Mouse (Mus musculus) midbrain, embryonic 15.5 days (tissue): ENCODE measurements around the gene Tmem115. TPM values are rescaled to one million over a fixed set of nuclear protein-coding genes. Genes with fewer than 3 reads are reported as not detected.
A peak's percentile ranks its signal among the peaks of the same experiment; 100 is the strongest.

Source experiments
- ATAC-seq: fragments of 200-750 bp; cut with Nextera tagmentation; replicated peaks from 2 replicates; pipeline ENCODE4 v1.8.0; 2017; ENCODE audit warnings: moderate TSS enrichment
- H3K27ac ChIP-seq: fragments of 300-500 bp; sonication (generic); 2 replicates; pipeline ENCODE4 v1.5.1; 2015; ENCODE audit warnings: mild to moderate bottlenecking, inconsistent platforms
- H3K27me3 ChIP-seq: fragments of 300-500 bp; sonication (generic); replicated peaks from 2 replicates; pipeline ENCODE4 v1.6.1; 2015; ENCODE audit warnings: inconsistent platforms
- H3K36me3 ChIP-seq: fragments of 300-500 bp; sonication (generic); replicated peaks from 2 replicates; pipeline ENCODE4 v1.6.1; 2015; ENCODE audit warnings: inconsistent platforms
- H3K4me1 ChIP-seq: fragments of 300-500 bp; sonication (generic); 2 replicates; pipeline ENCODE4 v1.6.1; 2015; ENCODE audit warnings: inconsistent platforms
- H3K4me2 ChIP-seq: fragments of 300-500 bp; sonication (generic); 2 replicates; pipeline ENCODE4 v1.6.1; 2015; ENCODE audit warnings: inconsistent platforms, mild to moderate bottlenecking, moderate library complexity
- H3K4me3 ChIP-seq: fragments of 300-500 bp; sonication (generic); 2 replicates; pipeline ENCODE4 v1.5.1; 2015; ENCODE audit warnings: mild to moderate bottlenecking, inconsistent platforms
- H3K9ac ChIP-seq: fragments of 300-500 bp; sonication (generic); 2 replicates; pipeline ENCODE4 v1.6.1; 2015; ENCODE audit warnings: mild to moderate bottlenecking, inconsistent platforms
- H3K9me3 ChIP-seq: fragments of 300-500 bp; sonication (generic); 2 replicates; pipeline ENCODE4 v1.6.1; 2016; ENCODE audit warnings: inconsistent platforms
- WGBS: fragments of 180-500 bp; shearing (Covaris S2); methylation state at CpG from one replicate; pipeline ENCODE4 v1.1.7; 2015; ENCODE audit warnings: mixed read lengths; 5-methylcytosine and 5-hydroxymethylcytosine counted together
- polyA plus RNA-seq: library from polyadenylated mRNA; unstranded; fragments of >200 nt; fragmentation: Nextera tagmentation; extraction: Ambion mirVana; gene quantifications from 2 replicates; pipeline ENCODE4 v1.2.1, GENCODE M21; 2015

The Tmem115 gene
- polyA plus RNA-seq, result 48.0 and 50.5 TPM in 2 replicates

- no peaks in the 10 kb centered on the region for H3K27me3 ChIP-seq
- H3K4me1 ChIP-seq, result peaks cover 34% of the 10 kb centered on the region
- H3K4me2 ChIP-seq, result peak within 1 kb of the TSS; percentile 98
- peaks cover 12% of the 10 kb centered on the region for H3K36me3 ChIP-seq
- no peaks in the 10 kb centered on the region for H3K9me3 ChIP-seq
- peak within 1 kb of the TSS; percentile 76 for H3K27ac ChIP-seq
- peak within 1 kb of the TSS; percentile 92 for H3K4me3 ChIP-seq
- 0% methylated on average over 47 of the region's 48 CpGs for WGBS
- peak; percentile 98 for ATAC-seq
- peak within 1 kb of the TSS; percentile 88 for H3K9ac ChIP-seq
Observed at GRCm38 (mm10) chr9:107533791-107534407, at the start of gene Tmem115. TSS of gene Tmem115 (plus strand) at chr9:107533945.

GRCm38 (mm10) chr9:107484302-107484701 lies 49.4 kb upstream of the Tmem115 start:
- Histone ChIP-seq H3K27ac (peak overlapping the region; percentile 70), H3K9ac (no peak overlapping the region), H3K27me3 (no peaks in the 10 kb centered on the region), H3K4me3 (no peak overlapping the region), H3K36me3 (no peaks in the 10 kb centered on the region), H3K9me3 (no peaks in the 10 kb centered on the region), H3K4me1 (peaks cover 44% of the 10 kb centered on the region), H3K4me2 (no peak overlapping the region)
- WGBS, result 39% methylated on average over 17 of the region's 17 CpGs
- ATAC-seq, result peak; percentile 57

DNA sequence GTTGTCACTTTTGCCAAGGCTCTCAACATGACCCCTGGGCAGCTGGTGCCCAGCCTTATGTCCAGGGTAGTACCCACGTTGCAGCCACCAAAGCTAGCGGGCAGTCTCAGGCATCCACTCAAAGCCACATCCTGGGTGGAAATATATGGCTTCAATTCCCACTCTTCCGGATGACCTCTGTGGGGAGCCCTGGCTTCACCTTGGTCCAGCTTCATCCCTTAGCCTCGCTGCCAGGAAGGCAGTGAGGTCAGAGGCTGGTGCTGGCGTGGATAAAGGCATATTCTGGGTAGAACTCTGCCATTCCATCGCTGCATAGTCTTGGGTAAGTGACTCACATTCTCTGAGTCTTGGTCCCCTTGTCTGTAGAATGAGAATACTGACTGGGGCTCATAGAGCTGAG lies 49.0 kb upstream of the Tmem115 start:
- Histone ChIP-seq H3K4me2 (no peak overlapping the region), H3K9ac (no peak overlapping the region)

DNA sequence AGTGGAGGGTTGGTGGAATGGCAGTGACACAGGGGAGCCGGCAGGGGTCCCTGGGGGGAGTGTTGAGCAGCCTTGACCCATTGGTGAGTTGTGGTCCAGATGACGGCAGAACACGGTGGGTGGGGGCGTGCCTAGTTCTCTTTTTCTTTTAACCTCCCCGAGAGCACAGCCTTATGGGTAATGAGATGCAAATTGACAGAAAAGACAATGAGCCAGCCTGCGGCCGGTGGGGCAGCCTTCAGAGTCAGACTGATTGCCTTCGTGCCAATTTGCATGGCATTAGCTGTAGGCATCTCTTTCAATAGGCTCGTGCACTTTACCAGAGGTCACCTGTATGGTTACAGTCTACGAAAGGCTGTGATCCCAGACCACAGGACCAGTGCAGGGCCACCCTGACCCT lies 47.7 kb upstream of the Tmem115 start:
- Histone ChIP-seq H3K4me3 (no peak overlapping the region), H3K9ac (no peak overlapping the region)
- WGBS, result 23% methylated on average over 10 of the region's 10 CpGs

More for the DNA sequence above, 49.0 kb upstream of the Tmem115 start:
- Histone ChIP-seq H3K4me3 (no peak overlapping the region), H3K27me3 (no peaks in the 10 kb centered on the region), H3K36me3 (no peaks in the 10 kb centered on the region), H3K4me1 (peaks cover 40% of the 10 kb centered on the region), H3K27ac (peak overlapping the region; percentile 70), H3K9me3 (no peaks in the 10 kb centered on the region)
- ATAC-seq, result no peak
- 72% methylated on average over 6 of the region's 6 CpGs for WGBS

DNA sequence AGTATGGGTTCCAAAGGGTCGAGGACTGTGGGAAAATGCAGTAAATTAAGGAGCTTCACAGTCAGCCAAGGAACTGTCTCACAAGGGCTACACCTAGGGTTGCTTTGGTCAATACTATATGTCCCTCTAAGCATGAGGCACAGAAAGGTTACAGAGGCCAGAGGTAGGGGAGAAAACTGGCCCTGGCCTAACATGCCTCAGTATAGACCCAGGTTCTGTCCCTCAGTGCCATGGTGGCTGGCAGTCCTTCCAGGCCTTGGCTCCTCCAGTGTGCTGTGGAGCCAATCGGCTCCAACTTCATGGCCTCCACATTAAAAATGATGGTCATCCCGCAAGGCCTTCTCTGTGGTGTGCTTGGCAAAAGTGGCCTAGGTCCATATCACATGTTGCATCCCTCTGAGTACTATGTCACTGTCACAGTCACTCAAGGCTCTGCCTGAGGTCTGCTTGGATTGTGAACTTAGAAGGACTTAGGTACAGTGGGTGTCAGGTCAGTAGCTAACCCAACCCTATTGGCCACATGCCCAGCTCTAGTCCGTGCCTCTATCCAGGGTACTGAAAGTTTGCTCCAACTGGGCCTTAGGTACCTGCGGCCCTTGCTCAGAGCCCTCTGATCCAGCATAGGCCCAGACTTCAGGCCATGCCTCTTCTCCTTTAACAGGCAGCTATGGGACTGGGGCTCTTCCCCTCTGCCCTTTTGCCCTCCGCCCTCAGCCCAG lies 47.1 kb upstream of the Tmem115 start:
- 79% methylated on average over 6 of the region's 6 CpGs for WGBS
- H3K9me3 ChIP-seq, result no peaks in the 10 kb centered on the region
- H3K27ac ChIP-seq, result peak overlapping the region; percentile 27; the same call in 1 of the 2 replicates
- ATAC-seq, result no peak
- no peak overlapping the region for H3K4me2 ChIP-seq
- no peaks in the 10 kb centered on the region for H3K27me3 ChIP-seq
- H3K9ac ChIP-seq, result no peak overlapping the region
- no peak overlapping the region for H3K4me3 ChIP-seq
- peaks cover 21% of the 10 kb centered on the region for H3K4me1 ChIP-seq
- H3K36me3 ChIP-seq, result no peaks in the 10 kb centered on the region

More for the DNA sequence above, 47.7 kb upstream of the Tmem115 start:
- Histone ChIP-seq H3K9me3 (no peaks in the 10 kb centered on the region), H3K27me3 (no peaks in the 10 kb centered on the region), H3K4me2 (no peak overlapping the region), H3K36me3 (no peaks in the 10 kb centered on the region), H3K4me1 (peaks cover 26% of the 10 kb centered on the region), H3K27ac (peak overlapping the region; percentile 27; the same call in 1 of the 2 replicates)
- no peak for ATAC-seq

GRCm38 (mm10) chr9:107490146-107490545 lies 43.6 kb upstream of the Tmem115 start:
- H3K4me2 ChIP-seq, result no peak overlapping the region
- ATAC-seq, result no peak
- H3K4me3 ChIP-seq, result no peak overlapping the region
- H3K4me1 ChIP-seq, result peaks cover 23% of the 10 kb centered on the region
- H3K36me3 ChIP-seq, result no peaks in the 10 kb centered on the region
- WGBS, result 58% methylated on average over 8 of the region's 8 CpGs
- no peak overlapping the region for H3K27ac ChIP-seq
- H3K27me3 ChIP-seq, result no peaks in the 10 kb centered on the region
- H3K9me3 ChIP-seq, result no peaks in the 10 kb centered on the region
- H3K9ac ChIP-seq, result no peak overlapping the region

- ATAC-seq, result no peak
- 76% methylated on average over 6 of the region's 6 CpGs for WGBS
- peaks cover 19% of the 10 kb centered on the region for H3K4me1 ChIP-seq
Observed at GRCm38 (mm10) chr9:107490625-107491024, 43.1 kb upstream of the Tmem115 start.

DNA sequence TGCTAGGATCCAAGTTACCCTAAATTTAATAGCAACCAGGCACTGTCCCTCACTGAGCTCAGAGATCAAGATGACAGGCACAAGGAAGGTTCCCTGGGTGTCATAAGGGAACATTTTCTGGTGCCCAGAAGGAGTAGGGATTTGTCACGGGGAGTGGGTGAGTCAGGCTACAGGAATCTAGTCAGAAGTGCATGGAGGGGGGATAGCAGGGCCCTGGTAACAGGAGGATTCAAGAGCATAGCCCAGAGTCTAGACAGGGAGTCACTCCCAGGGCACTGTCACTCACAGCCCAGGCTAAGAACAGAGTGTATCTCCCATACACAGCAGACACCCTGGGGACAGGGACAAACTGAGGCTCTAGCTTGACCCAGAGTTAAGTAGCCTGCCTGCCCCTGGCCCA lies 40.2 kb upstream of the Tmem115 start:
- no peak overlapping the region for H3K9ac ChIP-seq
- WGBS, result 69% methylated on average over 1 of the region's 1 CpGs
- H3K36me3 ChIP-seq, result no peaks in the 10 kb centered on the region
- no peaks in the 10 kb centered on the region for H3K9me3 ChIP-seq
- no peak for ATAC-seq
- no peak overlapping the region for H3K4me3 ChIP-seq
- peaks cover 12% of the 10 kb centered on the region for H3K4me1 ChIP-seq
- no peak overlapping the region for H3K4me2 ChIP-seq
- H3K27ac ChIP-seq, result no peak overlapping the region
- H3K27me3 ChIP-seq, result no peaks in the 10 kb centered on the region

More at GRCm38 (mm10) chr9:107490625-107491024, 43.1 kb upstream of the Tmem115 start:
- no peaks in the 10 kb centered on the region for H3K27me3 ChIP-seq
- H3K9me3 ChIP-seq, result no peaks in the 10 kb centered on the region
- H3K9ac ChIP-seq, result no peak overlapping the region
- no peak overlapping the region for H3K4me2 ChIP-seq
- H3K27ac ChIP-seq, result no peak overlapping the region
- no peak overlapping the region for H3K4me3 ChIP-seq
- no peaks in the 10 kb centered on the region for H3K36me3 ChIP-seq

GRCm38 (mm10) chr9:107494238-107494637 lies 39.5 kb upstream of the Tmem115 start:
- ATAC-seq, result no peak
- Histone ChIP-seq H3K4me3 (no peak overlapping the region), H3K4me1 (peaks cover 12% of the 10 kb centered on the region), H3K9ac (no peak overlapping the region), H3K9me3 (no peaks in the 10 kb centered on the region), H3K27me3 (no peaks in the 10 kb centered on the region), H3K36me3 (no peaks in the 10 kb centered on the region), H3K27ac (0 out of 2 replicates have a peak overlapping the region, but pooled peaks have one; percentile 29), H3K4me2 (no peak overlapping the region)
- WGBS, result 40% methylated on average over 12 of the region's 12 CpGs

DNA sequence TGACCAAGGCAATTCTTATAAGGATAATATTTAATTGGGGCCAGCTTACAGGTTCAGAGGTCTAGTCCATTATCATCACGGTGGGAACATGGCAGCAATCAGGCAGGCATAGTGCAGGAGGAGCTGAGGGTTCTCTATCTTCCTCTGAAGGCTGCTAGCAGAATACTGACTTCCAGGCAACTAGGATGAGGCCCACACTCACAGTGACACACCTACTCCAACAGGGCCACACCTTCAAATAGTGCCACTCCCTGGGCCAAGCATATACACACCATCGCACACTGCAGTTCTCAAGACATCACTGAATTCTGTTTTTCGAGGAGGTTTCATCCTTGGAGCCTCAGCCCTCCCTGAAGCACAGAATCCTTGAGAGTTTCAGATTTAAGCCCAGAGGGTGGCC lies 37.4 kb upstream of the Tmem115 start:
- H3K9me3 ChIP-seq, result no peaks in the 10 kb centered on the region
- ATAC-seq, result no peak
- no peak overlapping the region for H3K4me3 ChIP-seq
- peaks cover 12% of the 10 kb centered on the region for H3K4me1 ChIP-seq
- H3K36me3 ChIP-seq, result no peaks in the 10 kb centered on the region
- H3K27me3 ChIP-seq, result no peaks in the 10 kb centered on the region
- H3K9ac ChIP-seq, result no peak overlapping the region
- 82% methylated on average over 3 of the region's 3 CpGs for WGBS
- H3K27ac ChIP-seq, result no peak overlapping the region
- H3K4me2 ChIP-seq, result no peak overlapping the region

DNA sequence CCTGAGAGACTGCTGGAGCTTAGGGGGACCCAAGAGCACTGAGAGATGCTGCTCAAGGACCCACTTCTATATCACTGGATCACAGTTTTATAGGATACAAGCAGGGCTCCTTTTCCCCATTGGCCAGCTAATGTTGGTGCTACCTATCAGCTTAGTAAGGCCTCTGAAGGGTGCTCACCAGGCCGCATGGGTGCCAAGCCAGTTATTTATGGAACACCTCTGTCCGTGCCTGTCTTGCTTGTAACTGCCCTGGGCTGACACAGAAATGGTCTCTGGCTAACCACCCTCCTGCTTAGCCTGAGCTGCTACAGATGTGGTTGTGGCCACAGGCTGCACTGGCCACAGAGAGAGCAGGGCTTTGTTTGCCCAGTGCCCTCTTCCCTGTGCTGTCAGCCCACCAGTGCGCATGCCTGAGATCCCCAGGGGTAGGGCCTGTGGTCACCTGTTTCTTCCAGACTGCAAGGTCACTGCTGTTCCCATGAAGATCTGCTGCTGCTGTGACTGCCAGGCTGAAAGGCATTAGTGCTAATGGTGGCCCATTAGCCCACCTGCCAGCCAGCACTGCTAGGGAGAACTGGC lies 32.9 kb upstream of the Tmem115 start:
- Histone ChIP-seq H3K27me3 (no peaks in the 10 kb centered on the region), H3K9ac (no peak overlapping the region), H3K4me1 (peaks cover 18% of the 10 kb centered on the region), H3K4me2 (no peak overlapping the region), H3K9me3 (no peaks in the 10 kb centered on the region), H3K36me3 (no peaks in the 10 kb centered on the region), H3K4me3 (no peak overlapping the region), H3K27ac (no peak overlapping the region)
- WGBS, result 81% methylated on average over 3 of the region's 3 CpGs
- no peak for ATAC-seq

- 92% methylated on average over 12 of the region's 12 CpGs for whole genome bisulfite sequencing
- Histone ChIP-seq H3K4me1 (peaks cover 20% of the 10 kb centered on the region), H3K9me3 (no peaks in the 10 kb centered on the region), H3K4me2 (no peak overlapping the region), H3K9ac (no peak overlapping the region), H3K36me3 (no peaks in the 10 kb centered on the region), H3K27ac (no peak overlapping the region), H3K4me3 (no peak overlapping the region), H3K27me3 (no peaks in the 10 kb centered on the region)
- no peak for ATAC-seq
Observed at GRCm38 (mm10) chr9:107502131-107502846, 31.5 kb upstream of the Tmem115 start.
